Mouse (Mus musculus): Measurements from ENCODE around the gene Sox5. TPM values are rescaled to one million over a fixed set of nuclear protein-coding genes. Genes with fewer than 3 reads are reported as not detected.

Sox5 gene
- total and polyA plus RNA-seq, 2 experiments from 2014 or later: 2.1 to 3.2 TPM

DNA sequence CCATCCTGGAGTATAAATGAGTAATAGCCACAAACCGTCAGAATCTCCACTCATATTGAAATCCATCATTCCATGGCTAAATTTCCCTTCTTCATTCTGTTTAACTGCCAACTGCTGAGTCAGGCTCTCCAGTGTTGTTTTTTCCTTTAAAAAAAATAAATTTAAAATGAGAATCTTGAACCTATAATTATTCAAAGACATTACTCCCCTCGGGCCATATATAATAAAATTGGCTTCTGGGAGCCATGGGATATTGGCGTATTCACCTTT, 937.1 kb downstream of the Sox5 start:
- no peak for DNase-seq (ENCODE audit: low spot score)
- Histone ChIP-seq H3K9ac (replicated peaks; ENCODE audit: low read depth, low read length) (no peak overlapping the region), H3K4me2 (ENCODE audit: low read depth, low read length) (no peak overlapping the region), H3K27me3 (ENCODE audit: control insufficient read depth, insufficient read depth, low read length) (no peaks in the 10 kb centered on the region), H3K36me3 (replicated peaks; ENCODE audit: control insufficient read depth, insufficient read depth, low read length) (no peaks in the 10 kb centered on the region), H3K4me1 (ENCODE audit: control insufficient read depth, insufficient read depth) (no peaks in the 10 kb centered on the region), H3K9me3 (replicated peaks; ENCODE audit: control insufficient read depth, low read length) (no peaks in the 10 kb centered on the region), H3K27ac (ENCODE audit: low read depth) (no peak overlapping the region), H3K4me3 (ENCODE audit: low read depth, low read length) (no peak overlapping the region)
- TF ChIP-seq EP300 (IDR thresholded peaks at IDR 0.05; ENCODE audit: low read depth) (no peak), CTCF (IDR thresholded peaks at IDR 0.05; ENCODE audit: low read depth) (no peak)
- ATAC-seq (ENCODE audit: insufficient read depth, low read depth): no peak
- 82% methylated on average over 3 of the region's 3 CpGs for WGBS

DNA sequence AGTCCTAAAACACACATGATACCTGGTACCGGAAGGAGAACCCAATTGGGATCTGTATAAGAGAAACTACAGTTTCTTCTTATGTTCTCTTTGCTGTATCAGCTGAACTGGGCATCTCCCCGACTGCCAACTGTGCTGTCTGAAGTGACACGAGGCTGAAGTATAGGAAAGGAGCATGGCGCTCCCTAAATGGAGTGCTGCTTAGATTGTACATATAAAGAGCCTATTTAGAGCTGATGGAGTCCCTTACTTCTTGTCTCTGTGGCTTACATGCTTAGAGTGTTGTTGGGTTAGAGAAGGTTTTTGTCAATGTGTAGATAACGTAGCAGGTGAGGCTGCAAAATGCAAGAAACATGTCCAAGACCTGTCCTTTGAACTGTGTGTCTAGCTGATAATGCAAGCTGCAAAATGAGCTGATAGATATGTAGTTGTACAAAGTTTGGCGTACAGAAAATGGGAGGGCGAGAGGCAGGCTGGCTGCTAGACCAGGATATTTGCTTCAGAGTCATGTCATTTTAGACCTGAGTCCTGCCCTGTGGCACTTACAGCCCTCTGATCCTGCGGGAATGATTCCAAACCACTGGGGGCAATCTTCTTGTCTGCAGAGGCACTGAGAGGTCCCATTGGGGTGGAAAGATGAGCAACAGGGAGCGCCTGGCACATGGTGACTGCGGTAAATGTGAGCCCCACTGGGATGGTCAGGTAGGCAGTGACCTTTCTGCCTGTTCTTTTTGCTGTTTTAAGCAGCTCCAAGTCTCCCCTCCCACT, 937.7 kb downstream of the Sox5 start:
- no peak for TF ChIP-seq EP300 (IDR thresholded peaks at IDR 0.05; ENCODE audit: low read depth)
- TF ChIP-seq CTCF (IDR thresholded peaks at IDR 0.05; ENCODE audit: low read depth): no peak
- WGBS: 79% methylated on average over 10 of the region's 10 CpGs

DNA sequence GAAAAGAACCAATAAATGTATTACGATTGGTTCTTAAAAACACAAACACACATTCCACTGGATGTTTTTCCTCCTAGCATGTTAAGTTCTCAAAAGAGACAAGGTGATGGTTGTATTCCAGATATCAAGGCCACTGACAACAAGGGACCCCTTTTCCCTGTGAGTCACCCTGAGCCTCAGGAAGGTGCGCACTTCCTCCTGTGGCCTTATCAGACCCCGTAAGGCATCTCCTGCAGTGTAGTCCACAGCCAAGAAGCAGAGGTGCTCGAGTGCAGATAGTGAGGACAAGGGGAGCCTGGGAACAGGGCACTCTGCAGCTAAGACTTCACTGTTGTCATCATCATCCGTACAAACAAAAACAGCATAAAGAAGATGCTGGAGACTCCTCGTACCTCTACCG, 939.8 kb downstream of the Sox5 start:
- Histone ChIP-seq H3K4me2 (ENCODE audit: low read depth, low read length) (no peak overlapping the region), H3K27ac (ENCODE audit: low read depth) (no peak overlapping the region), H3K4me3 (ENCODE audit: low read depth, low read length) (no peak overlapping the region), H3K4me1 (ENCODE audit: control insufficient read depth, insufficient read depth) (no peaks in the 10 kb centered on the region), H3K36me3 (replicated peaks; ENCODE audit: control insufficient read depth, insufficient read depth, low read length) (no peaks in the 10 kb centered on the region), H3K27me3 (ENCODE audit: control insufficient read depth, insufficient read depth, low read length) (no peaks in the 10 kb centered on the region), H3K9ac (replicated peaks; ENCODE audit: low read depth, low read length) (no peak overlapping the region), H3K9me3 (replicated peaks; ENCODE audit: control insufficient read depth, low read length) (no peaks in the 10 kb centered on the region)
- no peak for DNase-seq (ENCODE audit: low spot score)
- ATAC-seq (ENCODE audit: insufficient read depth, low read depth): no peak
- no peak for TF ChIP-seq EP300 (IDR thresholded peaks at IDR 0.05; ENCODE audit: low read depth)
- no peak for TF ChIP-seq CTCF (IDR thresholded peaks at IDR 0.05; ENCODE audit: low read depth)
- 67% methylated on average over 7 of the region's 7 CpGs for WGBS

More for the DNA sequence above, 937.7 kb downstream of the Sox5 start:
- Histone ChIP-seq H3K27ac (ENCODE audit: low read depth) (no peak overlapping the region), H3K9ac (replicated peaks; ENCODE audit: low read depth, low read length) (no peak overlapping the region), H3K27me3 (ENCODE audit: control insufficient read depth, insufficient read depth, low read length) (no peaks in the 10 kb centered on the region), H3K4me1 (ENCODE audit: control insufficient read depth, insufficient read depth) (no peaks in the 10 kb centered on the region), H3K4me2 (ENCODE audit: low read depth, low read length) (no peak overlapping the region), H3K4me3 (ENCODE audit: low read depth, low read length) (no peak overlapping the region), H3K9me3 (replicated peaks; ENCODE audit: control insufficient read depth, low read length) (no peaks in the 10 kb centered on the region), H3K36me3 (replicated peaks; ENCODE audit: control insufficient read depth, insufficient read depth, low read length) (no peaks in the 10 kb centered on the region)
- ATAC-seq (ENCODE audit: insufficient read depth, low read depth): no peak
- no peak for DNase-seq (ENCODE audit: low spot score)

DNA sequence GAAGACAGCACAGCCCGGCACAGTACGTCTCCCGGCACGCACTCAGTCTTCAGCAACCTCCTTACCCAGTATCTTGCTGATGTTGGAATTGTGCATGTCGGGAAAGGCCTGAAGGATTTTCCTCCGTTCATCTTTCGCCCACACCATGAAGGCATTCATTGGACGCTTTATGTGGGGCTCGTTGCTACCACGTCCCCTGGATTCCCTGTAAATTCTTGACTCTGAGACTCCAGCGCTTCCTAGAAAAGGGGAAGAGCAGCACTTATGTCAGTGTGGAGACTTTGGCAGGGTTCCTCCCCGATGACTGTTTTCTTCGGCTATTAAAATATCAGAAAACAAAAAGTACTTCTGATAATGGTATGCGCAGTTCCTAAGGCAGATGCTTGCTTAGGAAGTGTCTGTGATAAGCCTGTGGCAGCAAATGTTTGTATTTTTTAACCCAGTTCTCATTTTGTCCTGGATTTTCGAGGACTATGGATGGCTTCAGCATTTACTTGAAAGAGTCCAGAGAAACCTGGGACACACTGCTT, 940.6 kb downstream of the Sox5 start:
- no peak for DNase-seq (ENCODE audit: low spot score)
- Histone ChIP-seq H3K4me1 (ENCODE audit: control insufficient read depth, insufficient read depth) (no peaks in the 10 kb centered on the region), H3K4me2 (ENCODE audit: low read depth, low read length) (no peak overlapping the region), H3K9ac (replicated peaks; ENCODE audit: low read depth, low read length) (no peak overlapping the region), H3K9me3 (replicated peaks; ENCODE audit: control insufficient read depth, low read length) (no peaks in the 10 kb centered on the region), H3K36me3 (replicated peaks; ENCODE audit: control insufficient read depth, insufficient read depth, low read length) (no peaks in the 10 kb centered on the region), H3K27ac (ENCODE audit: low read depth) (no peak overlapping the region), H3K27me3 (ENCODE audit: control insufficient read depth, insufficient read depth, low read length) (no peaks in the 10 kb centered on the region), H3K4me3 (ENCODE audit: low read depth, low read length) (no peak overlapping the region)
- no peak for ATAC-seq (ENCODE audit: insufficient read depth, low read depth)
- no peak for TF ChIP-seq EP300 (IDR thresholded peaks at IDR 0.05; ENCODE audit: low read depth)
- TF ChIP-seq CTCF (IDR thresholded peaks at IDR 0.05; ENCODE audit: low read depth): no peak
- 56% methylated on average over 15 of the region's 15 CpGs for WGBS

DNA sequence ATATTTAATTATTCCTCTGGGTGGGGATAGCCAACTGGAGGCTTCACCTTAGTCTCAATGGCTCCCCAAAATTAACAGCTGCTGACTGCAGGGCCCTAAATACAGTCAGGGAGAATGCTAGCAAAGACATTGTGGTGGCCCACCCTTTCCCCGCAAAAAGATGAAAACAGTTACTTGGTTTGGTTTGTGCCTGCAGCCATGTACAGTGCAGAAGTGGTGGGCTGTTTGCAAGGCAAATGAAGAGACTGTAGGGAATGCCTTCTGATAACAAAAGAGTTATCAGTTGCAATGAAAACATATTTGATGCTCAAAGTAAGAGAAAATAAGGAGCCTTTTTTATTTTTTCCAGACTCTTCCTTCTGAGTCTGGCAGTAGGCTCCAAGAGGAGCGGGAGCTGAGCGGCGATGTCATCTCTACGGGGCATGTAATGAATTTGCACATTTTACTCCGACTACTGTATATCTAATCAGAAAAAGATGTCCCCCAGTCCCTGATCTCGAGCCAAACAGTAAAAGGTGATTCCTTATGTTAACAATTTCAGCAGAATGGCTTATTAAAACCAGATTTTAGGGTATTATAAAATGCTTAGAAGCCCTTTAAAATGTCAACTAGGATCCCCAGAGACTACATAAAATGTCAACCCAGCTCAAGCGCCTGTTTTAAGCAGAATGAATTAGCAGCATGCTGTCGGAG, 943.2 kb downstream of the Sox5 start:
- H3K36me3 ChIP-seq (replicated peaks; ENCODE audit: control insufficient read depth, insufficient read depth, low read length): no peaks in the 10 kb centered on the region
- H3K4me2 ChIP-seq (ENCODE audit: low read depth, low read length): no peak overlapping the region
- WGBS: 64% methylated on average over 9 of the region's 9 CpGs
- no peak for DNase-seq (ENCODE audit: low spot score)
- no peaks in the 10 kb centered on the region for H3K9me3 ChIP-seq (replicated peaks; ENCODE audit: control insufficient read depth, low read length)
- H3K27me3 ChIP-seq (ENCODE audit: control insufficient read depth, insufficient read depth, low read length): no peaks in the 10 kb centered on the region
- H3K27ac ChIP-seq (ENCODE audit: low read depth): no peak overlapping the region
- TF ChIP-seq EP300 (IDR thresholded peaks at IDR 0.05; ENCODE audit: low read depth): no peak
- TF ChIP-seq CTCF (IDR thresholded peaks at IDR 0.05; ENCODE audit: low read depth): no peak
- no peak overlapping the region for H3K4me3 ChIP-seq (ENCODE audit: low read depth, low read length)
- ATAC-seq (ENCODE audit: insufficient read depth, low read depth): no peak
- no peak overlapping the region for H3K9ac ChIP-seq (replicated peaks; ENCODE audit: low read depth, low read length)
- no peaks in the 10 kb centered on the region for H3K4me1 ChIP-seq (ENCODE audit: control insufficient read depth, insufficient read depth)

Data from heart, postnatal 0 days (tissue).